Mouse (Mus musculus) cortical plate, adult 2 months (tissue): Measurements from ENCODE around the gene Ulk1.

Experiments used
- CTCF ChIP-seq: fragments of 200-500 bp; IDR thresholded peaks from 2 replicates; pipeline ENCODE4 v1.5.1; 2011; ENCODE audit warnings: mild to moderate bottlenecking, control low read depth, low read length; ENCODE audit not compliant: insufficient read depth; ENCODE audit errors: extremely low read depth
- POLR2A ChIP-seq: fragments of 200-500 bp; IDR thresholded peaks from 2 replicates; pipeline ENCODE4 v1.6.1; 2011; ENCODE audit warnings: mild to moderate bottlenecking, low read length, control low read depth; ENCODE audit not compliant: insufficient read depth; ENCODE audit errors: extremely low read depth

DNA sequence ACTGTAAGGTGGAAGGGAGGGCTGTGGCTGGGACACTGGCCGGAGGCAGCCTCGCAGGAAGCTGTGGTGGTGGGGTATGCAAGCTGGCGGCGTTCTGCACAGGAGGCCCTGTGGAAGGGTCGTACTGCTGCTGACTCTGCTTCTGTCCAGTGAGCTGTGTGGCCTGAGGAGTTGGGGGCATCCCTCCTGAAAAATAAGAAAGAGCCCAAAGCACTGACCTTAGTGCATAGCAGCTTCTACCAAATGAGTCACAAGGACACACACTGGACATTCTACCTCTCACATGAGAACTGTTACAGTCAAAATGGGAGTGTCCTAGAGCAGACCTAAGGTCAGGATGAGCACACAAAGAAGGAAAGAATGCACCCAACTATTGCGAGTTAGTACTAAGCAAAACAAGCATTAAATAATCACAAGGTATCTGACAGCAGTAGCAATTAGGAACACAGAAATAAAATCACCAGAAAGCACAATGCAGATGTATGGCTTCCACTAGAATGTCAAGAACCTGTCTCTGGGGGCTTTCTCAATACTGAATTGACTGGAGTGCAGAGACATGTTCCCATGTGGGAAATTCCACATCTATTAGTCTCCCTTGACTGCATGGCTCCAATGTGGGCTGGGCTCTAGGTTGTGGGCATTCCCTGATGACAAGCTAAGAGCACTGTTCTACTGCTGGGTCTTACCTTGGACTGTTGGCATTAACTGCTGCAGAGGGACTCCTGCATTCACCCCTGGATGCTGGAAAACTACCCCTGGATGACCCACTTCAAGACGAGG is 70.2 kb downstream of the Ulk1 start:
- TF ChIP-seq CTCF (no peak), POLR2A (no peak)
